In the genomic region with DNA sequence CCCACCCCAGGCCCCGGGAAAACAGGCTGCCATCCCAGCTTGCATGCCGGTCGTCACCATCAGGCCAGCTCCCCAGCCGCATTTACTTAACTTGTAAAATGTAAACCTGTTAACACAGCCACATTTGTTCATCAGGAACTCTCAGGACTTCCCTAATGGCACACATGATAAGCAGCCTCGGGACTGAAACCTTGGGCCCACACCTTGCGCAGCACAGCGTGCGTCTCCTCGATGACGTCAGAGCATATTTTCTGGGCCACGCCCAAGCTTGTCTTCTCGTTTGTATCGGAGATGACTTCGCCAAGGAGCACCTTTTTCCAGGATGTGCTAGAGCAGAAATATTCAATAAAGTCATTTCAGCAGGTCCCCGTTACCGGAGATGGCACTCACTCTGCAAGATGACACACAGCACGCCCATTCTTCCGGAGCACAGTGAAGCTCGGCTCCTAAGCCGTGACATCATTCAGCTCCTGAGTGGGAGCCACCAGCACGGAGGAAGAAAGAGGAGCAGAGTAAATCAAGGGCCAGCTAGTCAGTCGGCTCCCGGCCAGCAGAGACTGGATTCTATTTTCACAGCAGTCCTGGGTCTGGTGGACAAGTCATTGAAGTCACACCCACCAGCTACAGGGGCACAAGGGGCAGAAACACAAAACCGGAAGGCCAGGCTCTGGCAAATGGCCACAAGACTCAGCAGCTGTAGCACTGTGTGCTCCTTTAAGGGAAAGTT, we compare ENCODE assay signal across 18 mouse cellular contexts. TPM values are rescaled to one million over a fixed set of nuclear protein-coding genes. Genes with fewer than 3 reads are reported as not detected.
DNase-seq lines count a peak whose midpoint lies in the region; ATAC-seq and TF ChIP-seq lines count a peak whose summit lies in the region.
"Had no signal": no experiment of that assay in that cellular context is flagged by ENCODE, and none has a peak within 500 bp of the region (broad histone marks: within the 10 kb centered on the region; RNA-seq: fewer than 3 reads in every experiment).

No protein-coding gene starts in this region.

- no peak for DNase-seq in kidney, adult 2 months
- DNase-seq in spleen, adult 2 months (ENCODE audit: low read depth in 1 of 2, low spot score in 2 of 2), result no peak
- no peak for DNase-seq in spleen, postnatal 4 days (ENCODE audit: low spot score in 2 of 2)
- DNase-seq in forebrain, postnatal 0 days, result no peak
- no peak for DNase-seq in cerebellum, postnatal 25 days
- DNase-seq: cerebellum, postnatal 36 days; right cerebral cortex, postnatal 14 days had no signal

- no peaks in the 10 kb centered on the region for H3K9me3 ChIP-seq in kidney, embryonic 16.5 days (ENCODE audit: low read length)
- no peaks in the 10 kb centered on the region for H3K9me3 ChIP-seq in stomach, embryonic 14.5 days (ENCODE audit: control insufficient read depth, low read depth, low read length)
- H3K9me3 ChIP-seq in forebrain, postnatal 0 days (ENCODE audit: low read length), result no peaks in the 10 kb centered on the region
- H3K9me3 ChIP-seq: forebrain, embryonic 13.5 days had no signal

- peaks cover 2% of the 10 kb centered on the region; the same call in 1 of the 2 replicates for H3K4me1 ChIP-seq in kidney, embryonic 16.5 days (ENCODE audit: insufficient read depth, low read length)
- H3K4me1 ChIP-seq in kidney, adult 2 months (ENCODE audit: control insufficient read depth, insufficient read depth, low read length), result no peaks in the 10 kb centered on the region
- peaks cover 5% of the 10 kb centered on the region; the same call in 1 of the 2 replicates for H3K4me1 ChIP-seq in spleen, adult 2 months (ENCODE audit: control insufficient read depth, insufficient read depth, insufficient read length)
- no peaks in the 10 kb centered on the region for H3K4me1 ChIP-seq in stomach, embryonic 14.5 days (ENCODE audit: control insufficient read depth, insufficient read depth, low read length)
- H3K4me1 ChIP-seq in forebrain, postnatal 0 days (ENCODE audit: insufficient read depth), result no peaks in the 10 kb centered on the region
- H3K4me1 ChIP-seq: forebrain, embryonic 13.5 days had no signal

- no peak overlapping the region for H3K4me2 ChIP-seq in kidney, embryonic 16.5 days (replicated peaks; ENCODE audit: low read depth, low read length)
- no peak overlapping the region for H3K4me2 ChIP-seq in stomach, embryonic 14.5 days (replicated peaks; ENCODE audit: low read depth, low read length)
- H3K4me2 ChIP-seq in forebrain, postnatal 0 days (ENCODE audit: low read depth), result no peak overlapping the region
- H3K4me2 ChIP-seq: forebrain, embryonic 13.5 days had no signal

- H3K36me3 ChIP-seq in kidney, embryonic 16.5 days (ENCODE audit: insufficient read depth, low read length), result peaks cover 17% of the 10 kb centered on the region
- no peaks in the 10 kb centered on the region for H3K36me3 ChIP-seq in kidney, adult 2 months (ENCODE audit: control insufficient read depth, insufficient read depth, low read length)
- H3K36me3 ChIP-seq in spleen, adult 2 months (ENCODE audit: control insufficient read depth, insufficient read depth, low read length), result peaks cover 5% of the 10 kb centered on the region; the same call in 1 of the 2 replicates
- peaks cover 7% of the 10 kb centered on the region for H3K36me3 ChIP-seq in stomach, embryonic 14.5 days (ENCODE audit: control insufficient read depth, insufficient read depth, low read length)
- peaks cover 44% of the 10 kb centered on the region for H3K36me3 ChIP-seq in forebrain, postnatal 0 days (ENCODE audit: insufficient read depth)

- peak; percentile 49 for ATAC-seq in kidney, embryonic 16.5 days (ENCODE audit: low FRiP score, low TSS enrichment)
- ATAC-seq in activated CD4-positive, CD25-positive, alpha-beta regulatory T cell, adult 4 months, result peak; percentile 9
- ATAC-seq in stomach, embryonic 14.5 days (ENCODE audit: insufficient number of reproducible peaks, insufficient read depth, low FRiP score, low read depth), result 0 out of 2 replicates have a peak, but pooled peaks have one; percentile 28
- ATAC-seq in forebrain, postnatal 0 days, result no peak
- ATAC-seq: forebrain, embryonic 13.5 days; midbrain, embryonic 16.5 days had no signal

- no peak overlapping the region for H3K27ac ChIP-seq in kidney, embryonic 16.5 days (ENCODE audit: low read length)
- H3K27ac ChIP-seq in kidney, adult 2 months (ENCODE audit: insufficient read depth, low read depth, low read length), result no peak overlapping the region
- peak overlapping the region; percentile 62 for H3K27ac ChIP-seq in spleen, adult 2 months (ENCODE audit: insufficient read depth, low read length)
- H3K27ac ChIP-seq in stomach, embryonic 14.5 days (ENCODE audit: low read length), result no peak overlapping the region
- H3K27ac ChIP-seq in forebrain, postnatal 0 days (ENCODE audit: low read depth, low read length), result no peak overlapping the region
- H3K27ac ChIP-seq: forebrain, embryonic 13.5 days had no signal

- no peak overlapping the region for H3K9ac ChIP-seq in kidney, embryonic 16.5 days (replicated peaks; ENCODE audit: low read length)
- H3K9ac ChIP-seq in stomach, embryonic 14.5 days (replicated peaks; ENCODE audit: low read depth, low read length), result no peak overlapping the region
- H3K9ac ChIP-seq in forebrain, postnatal 0 days, result no peak overlapping the region
- H3K9ac ChIP-seq: forebrain, embryonic 13.5 days had no signal

- no peaks in the 10 kb centered on the region for H3K27me3 ChIP-seq in kidney, embryonic 16.5 days (ENCODE audit: insufficient read depth, low read length)
- no peaks in the 10 kb centered on the region for H3K27me3 ChIP-seq in kidney, adult 2 months (replicated peaks; ENCODE audit: control insufficient read depth, insufficient read depth, low read length)
- H3K27me3 ChIP-seq in spleen, adult 2 months (ENCODE audit: control insufficient read depth, insufficient read depth, low read length), result no peaks in the 10 kb centered on the region
- H3K27me3 ChIP-seq in stomach, embryonic 14.5 days (ENCODE audit: control insufficient read depth, insufficient read depth, low read length), result no peaks in the 10 kb centered on the region
- no peaks in the 10 kb centered on the region for H3K27me3 ChIP-seq in forebrain, postnatal 0 days (ENCODE audit: insufficient read depth, low read length)
- H3K27me3 ChIP-seq: forebrain, embryonic 13.5 days had no signal

- WGBS in kidney, embryonic 16.5 days, result 68% methylated on average over 24 of the region's 24 CpGs
- 77% methylated on average over 24 of the region's 24 CpGs for WGBS in kidney, adult 2 months
- WGBS in spleen, adult 2 months, result 64% methylated on average over 24 of the region's 24 CpGs
- WGBS in stomach, embryonic 14.5 days, result 82% methylated on average over 24 of the region's 24 CpGs
- WGBS in forebrain, postnatal 0 days, result 91% methylated on average over 24 of the region's 24 CpGs

- no peak for TF ChIP-seq CTCF in kidney, adult 2 months (conservative IDR thresholded peaks at IDR 0.05; ENCODE audit: insufficient read depth, insufficient read length, low read depth, low read length)
- no peak for TF ChIP-seq CTCF in spleen, adult 2 months (IDR thresholded peaks at IDR 0.05; ENCODE audit: extremely low read depth, insufficient read depth, insufficient read length, insufficient replicate concordance)
- TF ChIP-seq CTCF in forebrain, postnatal 0 days (IDR thresholded peaks at IDR 0.05; ENCODE audit: low read depth), result no peak

- H3K4me3 ChIP-seq in kidney, embryonic 16.5 days (ENCODE audit: low read length), result no peak overlapping the region
- no peak overlapping the region for H3K4me3 ChIP-seq in kidney, adult 2 months (ENCODE audit: insufficient read depth, low read depth, low read length)
- H3K4me3 ChIP-seq in spleen, adult 2 months (ENCODE audit: extremely low read depth, insufficient read depth, insufficient read length), result peak overlapping the region; percentile 5; the same call in 1 of the 2 replicates
- no peak overlapping the region for H3K4me3 ChIP-seq in stomach, embryonic 14.5 days (ENCODE audit: low read depth, low read length)
- H3K4me3 ChIP-seq in forebrain, postnatal 0 days (ENCODE audit: low read depth, low read length), result no peak overlapping the region
- H3K4me3 ChIP-seq: forebrain, embryonic 13.5 days had no signal

- no peak for TF ChIP-seq POLR2A in kidney, adult 2 months (IDR thresholded peaks at IDR 0.05; ENCODE audit: low read depth, low read length)
- TF ChIP-seq POLR2A in spleen, adult 2 months (IDR thresholded peaks at IDR 0.05; ENCODE audit: low read depth, low read length), result no peak

RNA-seq across cellular contexts. Expression of gene Setd4, which starts 18.7 kb away (rescaled TPM):
- polyA plus RNA-seq in kidney, embryonic 16.5 days (2015; fragmentation: Nextera tagmentation; extraction: Ambion mirVana), result 14.4 and 17.4 TPM in 2 replicates
- polyA plus RNA-seq in kidney, adult 2 months (2012; rRNA removed), result 6.8 and 8.2 TPM in 2 replicates
- 10.2 and 10.6 TPM in 2 replicates for polyA plus RNA-seq in spleen, adult 2 months (2012; rRNA removed)
- 10 to 100 TPM; 28.0 to 42.8 TPM for polyA plus RNA-seq in activated CD4-positive, CD25-positive, alpha-beta regulatory T cell, adult 4 months (2017; shearing (Covaris generic))
- polyA plus RNA-seq in stomach, embryonic 14.5 days (2014; fragmentation: Nextera tagmentation; extraction: Ambion mirVana), result 11.5 and 14.3 TPM in 2 replicates
- 15.9 and 16.8 TPM in 2 replicates for total RNA-seq in forebrain, postnatal 0 days (2014; rRNA removed)
- 11.9 and 14.7 TPM in 2 replicates for polyA plus RNA-seq in forebrain, postnatal 0 days (2015; fragmentation: Nextera tagmentation; extraction: Ambion mirVana)

RNA-seq across cellular contexts. Expression of gene Cbr1, which starts 20.5 kb away (rescaled TPM):
- polyA plus RNA-seq in kidney, embryonic 16.5 days (2015; fragmentation: Nextera tagmentation; extraction: Ambion mirVana), result 174 and 188 TPM in 2 replicates
- polyA plus RNA-seq in kidney, adult 2 months (2012; rRNA removed), result 691 and 847 TPM in 2 replicates
- 30.3 and 36.2 TPM in 2 replicates for polyA plus RNA-seq in spleen, adult 2 months (2012; rRNA removed)
- polyA plus RNA-seq in activated CD4-positive, CD25-positive, alpha-beta regulatory T cell, adult 4 months (2017; shearing (Covaris generic)), result 10 to 100 TPM; 36.4 to 44.7 TPM
- polyA plus RNA-seq in stomach, embryonic 14.5 days (2014; fragmentation: Nextera tagmentation; extraction: Ambion mirVana), result 89.9 and 95.9 TPM in 2 replicates
- 58.2 and 68.8 TPM in 2 replicates for total RNA-seq in forebrain, postnatal 0 days (2014; rRNA removed)
- 109 and 111 TPM in 2 replicates for polyA plus RNA-seq in forebrain, postnatal 0 days (2015; fragmentation: Nextera tagmentation; extraction: Ambion mirVana)

RNA-seq across cellular contexts. Expression of gene Gm5678, which starts 42.8 kb away (rescaled TPM):
- not detected in 2 replicates for polyA plus RNA-seq in kidney, embryonic 16.5 days (2015; fragmentation: Nextera tagmentation; extraction: Ambion mirVana)
- polyA plus RNA-seq in kidney, adult 2 months (2012; rRNA removed), result not detected in 2 replicates
- not detected in 2 replicates for polyA plus RNA-seq in spleen, adult 2 months (2012; rRNA removed)
- under 1 TPM in 1 of 2 experiments, not detected in 1; 0.78 TPM for polyA plus RNA-seq in activated CD4-positive, CD25-positive, alpha-beta regulatory T cell, adult 4 months (2017; shearing (Covaris generic))
- not detected in 2 replicates for polyA plus RNA-seq in stomach, embryonic 14.5 days (2014; fragmentation: Nextera tagmentation; extraction: Ambion mirVana)
- not detected in 2 replicates for total RNA-seq in forebrain, postnatal 0 days (2014; rRNA removed)
- polyA plus RNA-seq in forebrain, postnatal 0 days (2015; fragmentation: Nextera tagmentation; extraction: Ambion mirVana), result not detected in 2 replicates
- total RNA-seq: hematopoietic stem cell, adult 5-6 weeks; neutrophil, adult 5-6 weeks had no signal
- polyA plus RNA-seq: embryonic facial prominence, embryonic 14.5 days; forebrain, embryonic 13.5 days; gonadal fat pad, adult 2 months; large intestine, adult 2 months; liver, embryonic 16.5 days; midbrain, embryonic 16.5 days had no signal
